Mouse (Mus musculus) retina, postnatal 1 day (tissue): ENCODE results near the gene Dusp14.

Experiments
- DNase-seq: peaks from one replicate; pipeline ENCODE4 v3.0.0-alpha.2; 2012

Gene Dusp14

GRCm38 (mm10) chr11:84069034-84069370, at the start of gene Dusp14:
Gene Dusp14, minus strand, starts transcription at chr11:84069261.
- DNase-seq: no peak

GRCm38 (mm10) chr11:84117431-84117830, 48.4 kb upstream of the Dusp14 start:
- no peak for DNase-seq

- no peak for DNase-seq
Observed at GRCm38 (mm10) chr11:84116221-84116620, 47.2 kb upstream of the Dusp14 start.

- no peak for DNase-seq
Observed at GRCm38 (mm10) chr11:84115646-84116045, 46.6 kb upstream of the Dusp14 start.

GRCm38 (mm10) chr11:84113623-84114022, 44.6 kb upstream of the Dusp14 start:
- no peak for DNase-seq

- DNase-seq: no peak
Observed at GRCm38 (mm10) chr11:84107137-84107536, 38.1 kb upstream of the Dusp14 start.

GRCm38 (mm10) chr11:84104036-84104435, 35.0 kb upstream of the Dusp14 start:
- DNase-seq: no peak

- peak; percentile 21 for DNase-seq
Observed at GRCm38 (mm10) chr11:84101182-84101581, 32.1 kb upstream of the Dusp14 start.

- no peak for DNase-seq
Observed at GRCm38 (mm10) chr11:84097251-84097998, 28.4 kb upstream of the Dusp14 start.

- no peak for DNase-seq
Observed at GRCm38 (mm10) chr11:84095084-84095483, 26.0 kb upstream of the Dusp14 start.

- no peak for DNase-seq
Observed at GRCm38 (mm10) chr11:84090572-84090971, 21.5 kb upstream of the Dusp14 start.

- no peak for DNase-seq
Observed at GRCm38 (mm10) chr11:84081901-84082300, 12.8 kb upstream of the Dusp14 start.

GRCm38 (mm10) chr11:84080327-84080726, 11.3 kb upstream of the Dusp14 start:
- no peak for DNase-seq

- no peak for DNase-seq
Observed at GRCm38 (mm10) chr11:84079887-84080286, 10.8 kb upstream of the Dusp14 start.

GRCm38 (mm10) chr11:84079361-84079760, 10.3 kb upstream of the Dusp14 start:
- no peak for DNase-seq

- no peak for DNase-seq
Observed at GRCm38 (mm10) chr11:84078601-84079000, 9.5 kb upstream of the Dusp14 start.

GRCm38 (mm10) chr11:84077008-84077407, 7.9 kb upstream of the Dusp14 start:
- DNase-seq: no peak

- DNase-seq: no peak
Observed at GRCm38 (mm10) chr11:84073816-84074764, 5.0 kb upstream of the Dusp14 start.

GRCm38 (mm10) chr11:84072904-84073651, 4.0 kb upstream of the Dusp14 start:
- DNase-seq: no peak

- DNase-seq: peak; percentile 77
Observed at GRCm38 (mm10) chr11:84068191-84069033, 649 bp downstream of the Dusp14 start.

GRCm38 (mm10) chr11:84067720-84068190, 1.3 kb downstream of the Dusp14 start:
- no peak for DNase-seq
